Mouse (Mus musculus): ENCODE measurements around the gene 3110001I22Rik. TPM values are rescaled to one million over a fixed set of nuclear protein-coding genes. Genes with fewer than 3 reads are reported as not detected.

Gene 3110001I22Rik
- total and polyA plus RNA-seq, 2 experiments from 2014 or later, result 3.2 to 5.4 TPM

DNA sequence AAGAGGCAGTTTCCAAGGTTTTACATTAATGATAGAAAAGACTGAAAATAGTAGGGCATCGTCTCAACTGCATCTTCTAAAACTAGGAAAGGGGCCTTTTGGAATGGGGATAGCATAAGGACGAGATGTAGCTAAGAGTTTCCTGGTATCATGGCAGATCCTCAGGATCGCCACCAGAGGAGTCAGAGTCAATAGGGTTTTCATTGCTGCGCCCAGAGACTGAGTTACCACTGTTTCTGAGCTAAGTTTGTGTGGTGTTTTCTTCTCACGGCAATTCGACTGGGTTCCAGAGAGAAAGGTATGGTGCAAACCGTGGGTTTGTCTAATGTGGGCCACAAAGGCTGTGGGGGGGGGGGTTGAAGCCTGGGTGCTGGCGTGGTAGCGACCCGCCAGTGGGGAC, 32.9 kb downstream of the 3110001I22Rik start:
- Histone ChIP-seq H3K27ac (ENCODE audit: low read depth, low read length) (no peak overlapping the region), H3K4me1 (ENCODE audit: insufficient read depth, low read length) (no peaks in the 10 kb centered on the region), H3K36me3 (ENCODE audit: insufficient read depth, low read length) (peaks cover 10% of the 10 kb centered on the region), H3K9ac (replicated peaks; ENCODE audit: low read length, poor library complexity, severe bottlenecking) (no peak overlapping the region), H3K27me3 (ENCODE audit: insufficient read depth, low read length) (no peaks in the 10 kb centered on the region), H3K9me3 (ENCODE audit: low read length) (no peaks in the 10 kb centered on the region), H3K4me2 (ENCODE audit: low read depth, low read length, poor library complexity, severe bottlenecking) (no peak overlapping the region), H3K4me3 (ENCODE audit: low read depth, low read length) (no peak overlapping the region)
- DNase-seq (ENCODE audit: low spot score) (no peak), ATAC-seq (ENCODE audit: low FRiP score) (no peak)
- no peak for TF ChIP-seq CTCF (IDR thresholded peaks at IDR 0.05)
- WGBS, result 96% methylated on average over 10 of the region's 10 CpGs

- H3K27ac ChIP-seq (ENCODE audit: low read depth, low read length), result no peak overlapping the region
- no peak overlapping the region for H3K4me2 ChIP-seq (ENCODE audit: low read depth, low read length, poor library complexity, severe bottlenecking)
Observed at GRCm38 (mm10) chr16:13714910-13715309, 43.2 kb downstream of the 3110001I22Rik start.

DNA sequence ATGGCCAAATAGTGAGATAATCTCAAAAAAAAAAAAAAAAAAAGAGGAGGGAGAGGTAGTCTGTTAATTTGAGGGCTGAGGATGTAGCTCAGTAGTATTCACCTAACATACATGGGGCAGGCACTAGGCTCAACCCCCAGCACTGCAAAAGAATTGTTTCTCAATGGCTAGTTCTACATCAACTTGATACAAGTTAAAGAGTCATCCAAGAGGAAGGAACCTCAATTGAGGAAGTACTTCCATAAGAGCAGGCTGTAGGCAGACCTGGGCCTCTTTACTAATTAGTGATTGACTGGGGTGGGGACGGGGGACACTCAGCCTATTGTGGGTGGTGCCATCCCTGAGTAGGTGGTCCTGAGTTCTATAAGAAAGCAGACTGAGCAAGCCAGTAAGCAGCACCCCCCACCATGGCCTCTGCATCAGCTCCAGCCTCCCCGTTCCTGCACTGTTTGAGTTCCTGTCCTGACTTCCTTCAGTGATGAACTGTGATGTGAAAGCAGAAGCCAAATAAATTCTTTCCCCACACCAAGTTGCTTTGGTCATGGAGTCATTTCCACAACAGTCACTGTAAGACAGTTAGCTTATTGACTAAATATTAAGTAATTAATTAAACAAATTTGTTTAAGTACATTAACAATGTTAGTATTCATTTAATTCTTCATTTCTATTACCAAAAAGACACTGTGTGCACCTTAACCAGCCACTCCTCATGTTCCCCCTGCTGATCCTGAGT, 45.3 kb downstream of the 3110001I22Rik start:
- H3K27ac ChIP-seq (ENCODE audit: low read depth, low read length), result no peak overlapping the region

More at GRCm38 (mm10) chr16:13714910-13715309, 43.2 kb downstream of the 3110001I22Rik start:
- no peak overlapping the region for H3K9ac ChIP-seq (replicated peaks; ENCODE audit: low read length, poor library complexity, severe bottlenecking)
- H3K4me1 ChIP-seq (ENCODE audit: insufficient read depth, low read length), result no peaks in the 10 kb centered on the region
- no peak for TF ChIP-seq CTCF (IDR thresholded peaks at IDR 0.05)
- H3K4me3 ChIP-seq (ENCODE audit: low read depth, low read length), result no peak overlapping the region
- H3K27me3 ChIP-seq (ENCODE audit: insufficient read depth, low read length), result no peaks in the 10 kb centered on the region
- no peaks in the 10 kb centered on the region for H3K36me3 ChIP-seq (ENCODE audit: insufficient read depth, low read length)
- H3K9me3 ChIP-seq (ENCODE audit: low read length), result no peaks in the 10 kb centered on the region
- ATAC-seq (ENCODE audit: low FRiP score), result no peak
- 89% methylated on average over 3 of the region's 3 CpGs for WGBS
- DNase-seq (ENCODE audit: low spot score), result no peak

GRCm38 (mm10) chr16:13722937-13723336, 51.2 kb downstream of the 3110001I22Rik start:
- no peaks in the 10 kb centered on the region for H3K4me1 ChIP-seq (ENCODE audit: insufficient read depth, low read length)
- no peaks in the 10 kb centered on the region for H3K9me3 ChIP-seq (ENCODE audit: low read length)
- no peak for TF ChIP-seq CTCF (IDR thresholded peaks at IDR 0.05)
- 36% methylated on average over 10 of the region's 10 CpGs for WGBS
- ATAC-seq (ENCODE audit: low FRiP score) (no peak), DNase-seq (ENCODE audit: low spot score) (no peak)
- no peak overlapping the region for H3K27ac ChIP-seq (ENCODE audit: low read depth, low read length)
- H3K27me3 ChIP-seq (ENCODE audit: insufficient read depth, low read length), result no peaks in the 10 kb centered on the region
- no peaks in the 10 kb centered on the region for H3K36me3 ChIP-seq (ENCODE audit: insufficient read depth, low read length)
- no peak overlapping the region for H3K4me3 ChIP-seq (ENCODE audit: low read depth, low read length)
- H3K4me2 ChIP-seq (ENCODE audit: low read depth, low read length, poor library complexity, severe bottlenecking), result no peak overlapping the region
- H3K9ac ChIP-seq (replicated peaks; ENCODE audit: low read length, poor library complexity, severe bottlenecking), result no peak overlapping the region

More for the DNA sequence above, 45.3 kb downstream of the 3110001I22Rik start:
- H3K4me1 ChIP-seq (ENCODE audit: insufficient read depth, low read length), result no peaks in the 10 kb centered on the region
- DNase-seq (ENCODE audit: low spot score) (no peak), ATAC-seq (ENCODE audit: low FRiP score) (no peak)
- no peak overlapping the region for H3K9ac ChIP-seq (replicated peaks; ENCODE audit: low read length, poor library complexity, severe bottlenecking)
- H3K4me3 ChIP-seq (ENCODE audit: low read depth, low read length), result no peak overlapping the region
- no peaks in the 10 kb centered on the region for H3K9me3 ChIP-seq (ENCODE audit: low read length)
- TF ChIP-seq CTCF (IDR thresholded peaks at IDR 0.05), result no peak
- H3K27me3 ChIP-seq (ENCODE audit: insufficient read depth, low read length), result no peaks in the 10 kb centered on the region
- no peaks in the 10 kb centered on the region for H3K36me3 ChIP-seq (ENCODE audit: insufficient read depth, low read length)
- no peak overlapping the region for H3K4me2 ChIP-seq (ENCODE audit: low read depth, low read length, poor library complexity, severe bottlenecking)
- 86% methylated on average over 2 of the region's 2 CpGs for WGBS

GRCm38 (mm10) chr16:13727811-13728335, 56.1 kb downstream of the 3110001I22Rik start:
- Histone ChIP-seq H3K4me3 (ENCODE audit: low read depth, low read length) (no peak overlapping the region), H3K9me3 (ENCODE audit: low read length) (no peaks in the 10 kb centered on the region), H3K4me1 (ENCODE audit: insufficient read depth, low read length) (no peaks in the 10 kb centered on the region), H3K36me3 (ENCODE audit: insufficient read depth, low read length) (peaks cover 6% of the 10 kb centered on the region; the same call in 1 of the 2 replicates), H3K9ac (replicated peaks; ENCODE audit: low read length, poor library complexity, severe bottlenecking) (no peak overlapping the region), H3K27me3 (ENCODE audit: insufficient read depth, low read length) (peaks cover 2% of the 10 kb centered on the region; the same call in 1 of the 2 replicates), H3K4me2 (ENCODE audit: low read depth, low read length, poor library complexity, severe bottlenecking) (no peak overlapping the region), H3K27ac (ENCODE audit: low read depth, low read length) (no peak overlapping the region)
- DNase-seq (ENCODE audit: low spot score), result no peak
- ATAC-seq (ENCODE audit: low FRiP score), result no peak
- WGBS, result 86% methylated on average over 5 of the region's 5 CpGs
- TF ChIP-seq CTCF (IDR thresholded peaks at IDR 0.05), result no peak

Other genes starting within 250 kb of the 3110001I22Rik start
- 11.8 and 14.8 TPM in 2 replicates for gene Parn, start 3.8 kb upstream of the 3110001I22Rik start, total RNA-seq (2014; rRNA removed)
- 28.0 and 29.3 TPM in 2 replicates for gene Parn, start 3.8 kb upstream of the 3110001I22Rik start, polyA plus RNA-seq (2015; fragmentation: Nextera tagmentation; extraction: Ambion mirVana)
- 37.5 and 38.9 TPM in 2 replicates for gene Bfar, start 71 bp upstream of the 3110001I22Rik start, total RNA-seq (2014; rRNA removed)
- gene Bfar, start 71 bp upstream of the 3110001I22Rik start, polyA plus RNA-seq (2015; fragmentation: Nextera tagmentation; extraction: Ambion mirVana), result 37.1 and 38.3 TPM in 2 replicates
- not detected in 2 replicates for gene Pla2g10, start 59.1 kb downstream of the 3110001I22Rik start, total RNA-seq (2014; rRNA removed)
- gene Pla2g10, start 59.1 kb downstream of the 3110001I22Rik start, polyA plus RNA-seq (2015; fragmentation: Nextera tagmentation; extraction: Ambion mirVana), result not detected in 2 replicates
- gene Rrn3, start 108.8 kb downstream of the 3110001I22Rik start, total RNA-seq (2014; rRNA removed), result 77.5 and 85.5 TPM in 2 replicates
- 74.6 and 80.8 TPM in 2 replicates for gene Rrn3, start 108.8 kb downstream of the 3110001I22Rik start, polyA plus RNA-seq (2015; fragmentation: Nextera tagmentation; extraction: Ambion mirVana)
- 148 and 162 TPM in 2 replicates for gene Ntan1, start 146.9 kb downstream of the 3110001I22Rik start, total RNA-seq (2014; rRNA removed)
- gene Ntan1, start 146.9 kb downstream of the 3110001I22Rik start, polyA plus RNA-seq (2015; fragmentation: Nextera tagmentation; extraction: Ambion mirVana), result 224 and 237 TPM in 2 replicates
- gene Pdxdc1, start 231.2 kb downstream of the 3110001I22Rik start, total RNA-seq (2014; rRNA removed), result 77.1 and 86.5 TPM in 2 replicates
- 59.6 and 65.8 TPM in 2 replicates for gene Pdxdc1, start 231.2 kb downstream of the 3110001I22Rik start, polyA plus RNA-seq (2015; fragmentation: Nextera tagmentation; extraction: Ambion mirVana)
- gene Mpv17l, start 231.2 kb downstream of the 3110001I22Rik start, total RNA-seq (2014; rRNA removed), result 53.9 and 58.3 TPM in 2 replicates
- 50.9 and 52.8 TPM in 2 replicates for gene Mpv17l, start 231.2 kb downstream of the 3110001I22Rik start, polyA plus RNA-seq (2015; fragmentation: Nextera tagmentation; extraction: Ambion mirVana)